Mouse (Mus musculus): ENCODE measurements around the gene Pde6d.

GRCm38 (mm10) chr1:86520361-86520760 lies 62.1 kb downstream of the Pde6d start:
- TF ChIP-seq GATA1 (IDR thresholded peaks at IDR 0.05; ENCODE audit: low read length): no peak
- no peak for TF ChIP-seq TAL1 (IDR thresholded peaks at IDR 0.05; ENCODE audit: low read length)

Measured in erythroblast, embryonic 14.5 days (primary cell).